Mouse (Mus musculus) telencephalon, adult 2 months (tissue): ENCODE results near the gene D3Ertd751e.
A peak's percentile ranks its signal among the peaks of the same experiment; 100 is the strongest.

Experiments
- DNase-seq: peaks from one replicate; pipeline ENCODE4 v3.0.0-alpha.2; 2011; ENCODE audit warnings: low read depth, low spot score

Gene D3Ertd751e

GRCm38 (mm10) chr3:41742278-41742934 lies at the start of gene D3Ertd751e, which contains the start of gene Sclt1:
Gene D3Ertd751e (plus strand): TSS chr3:41742611.
Gene Sclt1 (minus strand): TSS chr3:41742514.
- peak; percentile 92 for DNase-seq

DNA sequence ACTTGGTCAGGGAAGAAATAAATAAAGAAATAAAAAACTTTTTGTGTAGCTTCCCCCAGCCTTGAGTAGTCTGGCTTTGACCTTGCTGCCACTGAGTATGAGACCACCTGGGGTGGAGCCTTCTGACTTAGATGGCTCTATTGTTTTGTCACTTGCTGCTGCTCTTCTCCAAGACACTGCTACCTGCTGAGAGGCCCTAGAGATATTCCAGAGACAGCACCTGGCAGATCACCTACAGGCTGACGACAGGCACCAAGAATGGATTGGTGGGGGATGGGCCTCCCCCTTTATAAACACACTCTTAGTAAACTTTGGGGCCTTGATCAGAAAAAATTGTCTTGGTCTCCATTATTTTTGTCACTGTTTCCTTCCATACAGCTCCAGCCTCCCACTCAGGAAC lies 46.7 kb upstream of the D3Ertd751e start:
- no peak for DNase-seq

DNA sequence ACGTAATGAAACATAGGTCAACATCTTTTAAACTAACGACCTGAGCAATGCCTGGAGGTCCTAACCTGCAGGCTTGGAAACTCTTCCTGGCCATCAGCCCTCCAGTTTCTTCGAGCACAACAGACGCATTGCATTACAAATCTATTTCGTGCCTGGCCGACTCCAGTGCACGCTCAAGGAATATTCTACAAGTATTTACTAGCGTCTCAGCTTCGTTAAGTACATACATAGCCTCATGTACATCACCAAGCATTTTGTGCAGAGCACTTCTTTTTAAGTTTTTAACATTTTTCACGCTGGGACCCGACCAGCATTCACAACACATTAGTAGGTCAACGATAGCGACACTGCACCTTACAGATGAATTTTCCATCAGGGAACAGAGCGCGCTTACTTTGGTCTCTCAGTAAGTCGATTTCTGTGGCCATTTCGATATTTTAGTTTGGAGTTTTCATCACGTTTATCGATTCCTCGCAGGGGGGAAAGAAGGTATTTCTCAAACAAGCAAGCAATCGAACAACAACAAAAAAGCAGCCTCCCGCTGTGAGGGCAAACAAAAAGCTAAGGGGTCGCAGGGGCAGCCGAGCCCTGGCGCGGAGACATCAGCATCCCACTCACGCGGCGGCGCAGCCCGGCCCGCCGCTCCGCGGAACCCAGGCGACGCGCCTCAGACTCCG lies 672 bp upstream of the D3Ertd751e start:
- DNase-seq = no peak

GRCm38 (mm10) chr3:41743436-41743835 lies 1.0 kb downstream of the D3Ertd751e start:
- DNase-seq = no peak

- DNase-seq = no peak
Measured at GRCm38 (mm10) chr3:41754556-41754955, 12.1 kb downstream of the D3Ertd751e start.

DNA sequence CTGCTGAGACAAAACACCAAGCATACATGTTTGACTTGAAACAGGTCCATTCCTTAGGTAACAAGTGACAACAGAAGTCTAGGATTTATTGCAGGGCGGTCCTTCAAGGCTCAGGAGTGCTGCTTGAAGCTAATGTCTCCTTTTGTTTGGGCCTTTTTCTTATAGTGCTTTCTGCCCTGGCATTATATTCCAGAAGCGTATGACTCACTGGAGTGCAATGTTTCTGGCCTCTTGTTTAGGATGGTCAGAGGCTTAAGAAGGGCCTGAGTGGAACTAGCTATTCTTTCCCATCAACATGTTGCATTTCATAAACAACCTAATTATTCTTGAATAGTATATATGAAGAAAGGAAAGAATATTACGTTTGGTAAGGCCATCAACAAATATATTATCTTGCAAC lies 19.7 kb downstream of the D3Ertd751e start:
- DNase-seq = no peak

- no peak for DNase-seq
Measured at GRCm38 (mm10) chr3:41812447-41812846, 70.0 kb downstream of the D3Ertd751e start.
